Mouse (Mus musculus) liver, adult 2 months (tissue): Measurements from ENCODE around the gene Brd4.
"Not testable (repeated sequence)": the region's sequence is repeated elsewhere in the genome, so short reads cannot be mapped to it uniquely, and the experiment has no call there.

Experiments
- CTCF ChIP-seq: fragments of 200-500 bp; IDR thresholded peaks from 2 replicates; pipeline ENCODE4 v1.5.1; 2011; ENCODE audit warnings: low read depth, low read length, control low read depth
- POLR2A ChIP-seq: fragments of 200-500 bp; IDR thresholded peaks from 2 replicates; pipeline ENCODE4 v1.6.1; 2011; ENCODE audit warnings: low read length, control low read depth; ENCODE audit not compliant: insufficient read depth; ENCODE audit errors: extremely low read depth

- TF ChIP-seq CTCF, POLR2A: not testable (repeated sequence)
Measured at GRCm38 (mm10) chr17:32211554-32211953, 73.0 kb downstream of the Brd4 start.
